Mouse (Mus musculus) right cerebral cortex, postnatal 4 days (tissue): ENCODE data around the gene Serpinb9c.
"Not testable (repeated sequence)": the region's sequence is repeated elsewhere in the genome, so short reads cannot be mapped to it uniquely, and the experiment has no call there.

Experiments
- DNase-seq: peaks from one replicate; pipeline ENCODE4 v3.0.0-alpha.2; 2022

The Serpinb9c gene

DNA sequence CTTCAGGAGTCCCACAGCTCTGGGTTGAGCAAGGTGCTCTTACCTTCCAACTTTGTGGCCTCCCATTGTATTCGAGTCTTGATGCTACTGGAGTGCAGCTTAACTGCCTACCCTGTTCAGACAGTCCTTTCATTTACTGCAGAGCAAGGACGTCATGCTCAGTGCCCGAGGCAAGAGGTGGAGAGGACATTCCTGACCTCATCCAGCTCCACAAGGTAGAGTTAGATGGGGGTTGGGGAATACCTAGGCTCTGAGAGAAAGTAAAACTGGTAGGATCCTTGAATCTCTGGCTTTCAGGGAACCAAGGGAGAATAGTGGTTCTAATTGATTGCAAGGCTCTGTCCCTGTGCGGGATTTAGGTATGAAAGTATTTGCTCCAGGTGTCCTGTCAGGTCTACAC lies at the start of gene Serpinb9c:
TSS of gene Serpinb9c (minus strand) at position 101 of the 400 bp plus-strand sequence.
- no peak for DNase-seq

DNA sequence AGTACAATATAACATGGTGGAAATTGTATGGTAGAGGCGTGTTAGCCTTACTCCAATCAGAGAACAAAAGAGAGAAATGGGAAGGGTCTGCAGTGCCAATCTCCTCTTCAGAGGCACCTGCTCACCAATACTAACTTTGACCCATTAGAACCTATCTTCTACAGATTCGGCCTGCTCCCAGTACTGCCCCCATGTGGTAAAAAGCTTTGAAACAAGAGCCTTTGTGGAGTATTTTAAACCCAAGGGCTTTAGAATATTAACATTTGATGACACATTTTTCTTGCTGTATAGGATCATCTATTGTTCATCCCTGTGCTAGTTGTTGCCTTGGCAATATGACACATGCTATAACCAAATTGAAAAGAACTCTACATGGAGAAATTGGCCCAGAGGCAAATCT lies 40.2 kb upstream of the Serpinb9c start:
- DNase-seq: no peak

DNA sequence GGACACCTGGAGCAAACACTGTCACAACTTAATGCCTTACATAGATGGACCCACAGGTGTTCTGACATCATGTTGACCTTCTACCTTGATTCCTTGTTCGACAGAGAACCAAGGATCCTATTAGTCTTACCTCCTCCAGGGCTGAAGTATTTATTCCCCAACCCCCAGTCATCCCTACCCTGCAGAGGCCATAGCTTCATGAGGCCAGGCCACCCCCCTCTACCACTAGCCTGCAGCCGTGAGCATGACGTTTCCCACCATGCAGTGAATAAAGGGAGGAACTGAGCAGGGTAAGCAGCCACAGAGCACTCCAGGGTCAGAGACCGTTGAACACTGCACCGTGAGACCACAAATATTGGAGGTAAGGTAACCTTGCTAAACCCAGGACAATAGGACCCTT lies 33.1 kb upstream of the Serpinb9c start, which contains the start of gene Serpinb9d:
TSS of gene Serpinb9d (plus strand) at position 301 of the 400 bp plus-strand sequence.
- DNase-seq: no peak

DNA sequence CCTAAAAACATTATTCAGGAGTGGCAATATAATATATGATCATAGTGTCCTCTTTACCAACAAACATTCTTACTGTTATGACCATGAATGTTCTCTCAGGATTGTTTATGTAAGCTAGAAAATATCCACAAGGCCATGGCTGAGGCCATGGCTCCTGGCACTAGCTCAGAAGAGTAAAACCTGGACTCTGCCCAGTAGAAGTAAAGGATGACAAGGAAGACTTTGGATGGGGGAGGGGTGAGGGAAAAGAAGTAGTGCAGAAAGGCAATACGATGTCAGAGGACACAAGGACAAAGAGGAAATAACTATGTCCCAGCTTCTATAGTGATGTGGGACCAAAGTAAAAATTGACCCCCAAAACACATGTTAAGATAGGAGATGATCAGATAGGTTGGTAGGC lies 30.9 kb upstream of the Serpinb9c start:
- DNase-seq: not testable (repeated sequence)

DNA sequence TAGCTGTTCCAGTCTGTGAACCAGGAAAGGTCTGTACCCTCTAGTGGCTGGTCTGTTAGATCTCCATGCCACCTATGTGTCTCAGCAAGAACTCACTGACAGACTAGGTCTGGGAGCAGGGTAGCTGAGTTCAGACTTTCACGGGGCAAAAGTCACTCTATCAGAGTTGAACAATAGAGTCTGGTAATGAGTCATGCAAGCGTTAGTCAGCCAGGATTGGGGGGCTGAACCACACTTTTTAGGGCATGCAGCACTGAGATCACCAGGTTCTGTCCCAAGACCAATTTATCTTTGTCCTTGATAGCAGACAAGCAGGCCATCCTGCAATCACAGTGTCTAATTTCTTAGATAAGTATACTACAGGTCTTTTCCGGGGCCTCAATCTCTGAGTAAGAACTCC lies 18.1 kb downstream of the Serpinb9c start:
- no peak for DNase-seq

DNA sequence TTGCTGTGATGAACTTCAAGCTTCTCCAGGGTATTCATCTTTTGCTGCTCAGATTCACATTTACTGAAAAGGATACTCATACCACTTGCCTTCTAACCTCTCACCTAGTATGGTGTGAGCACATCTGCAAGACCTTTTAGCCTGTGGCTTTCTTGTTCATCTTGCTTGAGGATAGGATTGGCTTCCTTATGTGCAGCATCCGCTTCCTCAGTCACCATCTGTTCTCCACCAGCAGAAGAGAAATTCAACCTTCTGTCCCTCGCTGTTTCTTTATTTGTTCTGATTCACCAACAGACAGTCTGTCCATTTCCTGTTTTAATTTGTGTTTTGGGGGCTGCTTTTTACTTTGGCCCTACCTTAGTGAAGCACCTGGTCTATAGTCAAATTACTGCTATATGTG lies 21.8 kb downstream of the Serpinb9c start:
- no peak for DNase-seq

DNA sequence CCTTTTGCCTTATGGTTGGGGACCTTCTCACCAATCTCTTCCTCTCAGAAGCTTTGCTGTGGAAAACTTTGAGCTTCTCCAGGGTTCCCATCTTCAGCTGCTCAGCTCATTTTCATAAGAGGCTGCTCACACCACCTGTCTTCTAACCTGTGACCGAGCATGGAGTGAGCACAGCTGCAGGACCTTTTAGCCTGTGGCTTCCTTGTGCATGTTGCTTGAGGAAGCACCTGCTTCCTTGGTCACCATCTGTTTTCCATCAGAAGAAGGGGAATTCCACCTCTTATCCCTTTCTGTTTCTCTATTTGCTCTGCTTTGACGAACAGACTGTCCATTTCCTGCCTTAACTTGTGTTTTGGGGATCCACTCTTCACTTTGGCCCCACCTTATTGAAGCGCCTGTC lies 46.5 kb downstream of the Serpinb9c start:
- DNase-seq: no peak

DNA sequence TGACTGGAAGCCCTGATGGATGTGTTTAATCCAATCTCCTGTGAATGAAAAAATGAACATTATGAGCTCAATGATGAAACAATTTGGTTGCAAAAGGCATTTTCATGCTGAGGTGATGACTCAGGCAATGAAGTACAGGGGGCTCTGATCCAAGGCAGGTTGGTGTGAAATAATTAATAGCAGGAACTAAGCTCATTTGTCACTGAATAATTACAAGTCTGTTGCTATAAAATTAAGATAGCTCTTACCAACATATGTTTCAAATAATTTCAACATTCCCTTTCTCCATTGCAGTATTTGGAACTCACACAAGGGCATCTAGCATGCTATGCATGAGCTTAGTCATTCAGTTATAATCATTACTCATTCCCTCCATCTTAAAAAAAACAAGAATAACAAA lies 53.9 kb downstream of the Serpinb9c start:
- DNase-seq: no peak
